Mouse (Mus musculus) layer of hippocampus, postnatal 10 days (tissue): ENCODE results near the gene Foxm1. TPM values are rescaled to one million over a fixed set of nuclear protein-coding genes. Genes with fewer than 3 reads are reported as not detected.
"Not testable (repeated sequence)": the region's sequence is repeated elsewhere in the genome, so short reads cannot be mapped to it uniquely, and the experiment has no call there.

Experiments
- DNase-seq, 2 experiments: peaks; one replicate each; pipeline ENCODE4 v3.0.0; 2021; ENCODE audit warnings: low spot score in 2 of 2
- total RNA-seq, 2 experiments: library from RNA; stranded (reverse); gene quantifications; 2 replicates each; pipeline ENCODE4 v1.2.3; 2021

Foxm1 gene
- total RNA-seq, 2 experiments from 2014 or later: 5.8 to 7.9 TPM

- DNase-seq: peak in 1 of 2 experiments; percentile 35
These were observed 12.4 kb downstream of the Foxm1 start, which contains the start of the genes Tex52 and Gm44596 for GRCm38 (mm10) chr6:128375192-128375591. Gene Tex52 (plus strand): TSS chr6:128375456. Gene Gm44596 (plus strand): TSS chr6:128375503.

- no peak for DNase-seq
These were observed 13.8 kb downstream of the Foxm1 start for GRCm38 (mm10) chr6:128376371-128377085.

- DNase-seq: no peak
These were observed 16.9 kb downstream of the Foxm1 start for GRCm38 (mm10) chr6:128379636-128380035.

GRCm38 (mm10) chr6:128380594-128381167 lies 17.9 kb downstream of the Foxm1 start:
- not testable (repeated sequence) for DNase-seq

- DNase-seq: no peak
These were observed 18.5 kb downstream of the Foxm1 start for GRCm38 (mm10) chr6:128381254-128381653.

- DNase-seq: no peak
These were observed 21.0 kb downstream of the Foxm1 start for GRCm38 (mm10) chr6:128383752-128384151.

GRCm38 (mm10) chr6:128385026-128385425 lies 22.3 kb downstream of the Foxm1 start:
- DNase-seq: no peak

- no peak for DNase-seq
These were observed 26.4 kb downstream of the Foxm1 start for GRCm38 (mm10) chr6:128389185-128389584.

- DNase-seq: no peak
These were observed 27.9 kb downstream of the Foxm1 start for GRCm38 (mm10) chr6:128390683-128391082.

GRCm38 (mm10) chr6:128397574-128398261 lies 35.0 kb downstream of the Foxm1 start:
- DNase-seq: no peak

GRCm38 (mm10) chr6:128398996-128399395 lies 36.2 kb downstream of the Foxm1 start, which contains the start of gene Nrip2:
Gene Nrip2 (plus strand): TSS chr6:128399296.
- DNase-seq: no peak

GRCm38 (mm10) chr6:128399421-128400185 lies 36.8 kb downstream of the Foxm1 start:
- DNase-seq: peak; percentile 43 to 55

GRCm38 (mm10) chr6:128404708-128405107 lies 41.9 kb downstream of the Foxm1 start:
- DNase-seq: no peak

GRCm38 (mm10) chr6:128408544-128409125 lies 45.9 kb downstream of the Foxm1 start:
- DNase-seq: no peak

- no peak for DNase-seq
These were observed 47.5 kb downstream of the Foxm1 start for GRCm38 (mm10) chr6:128410305-128410704.

- DNase-seq: peak; percentile 88 to 89
These were observed 48.3 kb downstream of the Foxm1 start for GRCm38 (mm10) chr6:128411115-128411514.

GRCm38 (mm10) chr6:128416169-128416568 lies 53.4 kb downstream of the Foxm1 start:
- no peak for DNase-seq

- no peak for DNase-seq
These were observed 55.3 kb downstream of the Foxm1 start for GRCm38 (mm10) chr6:128418076-128418475.

- DNase-seq: no peak
These were observed 58.3 kb downstream of the Foxm1 start for GRCm38 (mm10) chr6:128421036-128421435.

GRCm38 (mm10) chr6:128421480-128421879 lies 58.7 kb downstream of the Foxm1 start:
- no peak for DNase-seq
